Mouse (Mus musculus): ENCODE data around the gene Emx2.
A peak's percentile ranks its signal among the peaks of the same experiment; 100 is the strongest.

Emx2 gene

GRCm38 (mm10) chr19:59457951-59458742 lies at the start of gene Emx2:
Gene Emx2, plus strand, starts transcription at chr19:59458372.
- DNase-seq (ENCODE audit: low spot score) = no peak

- DNase-seq (ENCODE audit: low spot score) = no peak
Measured at GRCm38 (mm10) chr19:59414128-59414527, 44.0 kb upstream of the Emx2 start.

- peak; percentile 73 for DNase-seq (ENCODE audit: low spot score)
Measured at GRCm38 (mm10) chr19:59418024-59418423, 40.1 kb upstream of the Emx2 start.

DNA sequence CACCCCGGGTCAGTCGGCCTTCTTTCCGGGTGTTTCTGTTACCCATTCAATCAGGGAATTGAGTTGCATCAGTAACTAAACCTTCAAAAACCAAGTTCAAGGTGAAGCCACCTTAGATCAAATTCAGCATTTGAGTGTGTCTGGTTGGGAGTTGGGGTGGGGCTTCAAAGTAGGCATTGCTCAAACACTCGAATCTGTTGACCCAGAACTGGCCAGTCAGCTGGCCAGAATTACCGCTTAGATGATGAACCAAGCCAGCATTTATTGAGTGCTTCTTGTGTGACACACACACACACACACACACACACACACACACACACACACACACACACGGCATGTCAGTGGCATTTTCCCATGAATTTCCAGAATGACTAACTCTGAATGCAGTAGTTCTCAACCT lies 39.5 kb upstream of the Emx2 start:
- DNase-seq (ENCODE audit: low spot score) = no peak

DNA sequence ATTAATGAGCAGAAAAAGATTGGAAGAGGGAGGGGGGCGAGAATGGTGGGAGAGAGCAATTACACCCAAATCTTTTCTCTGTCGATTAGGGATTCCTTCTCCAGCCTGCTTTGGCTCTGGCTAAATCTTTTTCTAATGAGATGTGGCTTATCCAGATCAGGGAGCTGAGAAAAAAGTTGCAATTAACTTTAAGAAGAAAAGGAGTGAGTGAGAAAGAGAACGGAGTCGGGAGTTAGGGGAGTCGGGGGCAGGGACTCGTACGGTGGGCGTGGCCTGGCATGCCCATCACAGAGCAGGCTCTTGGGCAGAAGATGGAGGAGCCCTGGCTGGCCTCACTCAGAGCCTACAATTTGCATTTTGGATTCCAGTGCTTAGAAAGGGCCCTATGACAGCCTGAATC lies 35.8 kb upstream of the Emx2 start:
- DNase-seq (ENCODE audit: low spot score) = no peak

DNA sequence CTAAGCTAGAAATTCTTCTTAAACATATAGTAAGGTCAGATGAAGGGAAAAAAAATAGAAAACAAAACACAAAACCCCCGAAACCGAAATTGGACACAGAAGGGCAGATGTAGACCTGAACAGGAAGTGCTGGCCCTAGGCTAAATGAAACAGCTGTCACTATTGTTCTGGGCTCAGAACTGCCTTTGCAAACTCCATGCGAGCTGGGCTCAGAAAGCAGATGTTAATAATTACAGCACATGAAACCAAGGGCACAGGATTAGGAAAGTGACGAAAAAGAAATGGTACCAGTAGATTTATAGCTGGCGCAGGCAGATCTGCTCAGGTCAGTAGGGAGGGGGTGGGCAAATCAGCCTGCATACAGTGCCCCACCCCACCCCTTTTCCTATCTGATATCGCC lies 34.5 kb upstream of the Emx2 start:
- no peak for DNase-seq (ENCODE audit: low spot score)

DNA sequence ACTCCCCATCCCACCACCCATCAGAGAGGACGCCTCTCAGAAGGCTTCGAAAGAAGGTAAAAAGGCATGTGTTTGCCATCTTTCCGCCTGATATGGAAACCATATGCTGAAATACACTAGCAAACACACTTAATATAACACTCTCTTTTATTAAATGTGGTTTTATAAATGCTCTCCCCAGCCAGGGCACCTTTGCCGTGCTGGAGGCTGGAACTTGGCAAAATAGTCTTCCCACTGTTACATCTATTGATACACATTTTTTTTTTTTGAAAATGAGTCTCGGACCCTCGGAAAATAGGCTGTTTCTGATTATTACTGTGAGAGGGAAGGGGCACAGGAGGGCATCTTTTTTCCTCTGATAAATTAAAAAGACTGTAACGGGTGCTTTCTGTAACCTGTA lies 33.2 kb upstream of the Emx2 start:
- no peak for DNase-seq (ENCODE audit: low spot score)

DNA sequence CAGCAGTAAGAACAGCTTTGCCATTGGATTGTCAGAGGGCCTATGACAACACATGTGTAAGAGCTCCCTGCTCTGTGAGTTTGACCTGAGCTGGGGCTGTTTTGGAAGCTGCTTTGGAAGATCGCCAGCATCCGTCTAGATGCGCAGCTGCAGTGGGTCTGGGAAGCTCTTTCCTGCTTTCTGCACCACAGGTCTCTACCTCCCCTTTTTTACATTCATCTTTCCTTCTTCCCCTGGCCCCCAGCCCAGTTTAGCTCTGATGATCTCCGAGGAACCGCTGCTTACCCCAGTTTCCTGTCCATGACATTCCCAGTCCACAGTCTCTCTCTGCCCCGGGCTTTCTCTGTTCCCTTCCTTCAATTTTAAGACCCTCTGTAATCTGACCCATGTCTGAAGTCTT lies 25.9 kb upstream of the Emx2 start:
- no peak for DNase-seq (ENCODE audit: low spot score)

GRCm38 (mm10) chr19:59450561-59451135 lies 7.5 kb upstream of the Emx2 start:
- DNase-seq (ENCODE audit: low spot score) = no peak

GRCm38 (mm10) chr19:59451441-59451951 lies 6.7 kb upstream of the Emx2 start:
- no peak for DNase-seq (ENCODE audit: low spot score)

DNA sequence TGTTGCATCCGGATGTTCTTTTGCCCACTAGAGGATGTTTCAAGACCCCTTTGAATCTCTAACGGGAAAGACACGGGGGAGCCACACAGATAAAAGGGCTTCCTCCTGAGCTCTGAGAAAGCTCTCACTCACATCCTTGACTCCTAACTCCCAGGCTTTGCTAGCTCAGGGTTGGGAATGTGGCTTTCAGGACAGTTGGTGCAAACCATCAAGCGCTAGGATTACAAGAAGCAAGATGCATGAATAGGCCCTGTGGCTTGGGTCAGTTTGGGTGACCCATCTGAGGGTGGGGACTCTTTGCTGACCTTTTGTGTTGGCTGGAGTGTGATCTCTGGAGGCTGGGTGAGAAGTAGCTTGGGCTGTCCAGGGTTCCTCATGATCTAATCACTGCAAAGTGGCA lies 5.9 kb upstream of the Emx2 start:
- no peak for DNase-seq (ENCODE audit: low spot score)

GRCm38 (mm10) chr19:59453591-59453990 lies 4.6 kb upstream of the Emx2 start:
- no peak for DNase-seq (ENCODE audit: low spot score)

- DNase-seq (ENCODE audit: low spot score) = no peak
Measured at GRCm38 (mm10) chr19:59454196-59454595, 4.0 kb upstream of the Emx2 start.

GRCm38 (mm10) chr19:59455671-59456070 lies 2.5 kb upstream of the Emx2 start:
- no peak for DNase-seq (ENCODE audit: low spot score)

DNA sequence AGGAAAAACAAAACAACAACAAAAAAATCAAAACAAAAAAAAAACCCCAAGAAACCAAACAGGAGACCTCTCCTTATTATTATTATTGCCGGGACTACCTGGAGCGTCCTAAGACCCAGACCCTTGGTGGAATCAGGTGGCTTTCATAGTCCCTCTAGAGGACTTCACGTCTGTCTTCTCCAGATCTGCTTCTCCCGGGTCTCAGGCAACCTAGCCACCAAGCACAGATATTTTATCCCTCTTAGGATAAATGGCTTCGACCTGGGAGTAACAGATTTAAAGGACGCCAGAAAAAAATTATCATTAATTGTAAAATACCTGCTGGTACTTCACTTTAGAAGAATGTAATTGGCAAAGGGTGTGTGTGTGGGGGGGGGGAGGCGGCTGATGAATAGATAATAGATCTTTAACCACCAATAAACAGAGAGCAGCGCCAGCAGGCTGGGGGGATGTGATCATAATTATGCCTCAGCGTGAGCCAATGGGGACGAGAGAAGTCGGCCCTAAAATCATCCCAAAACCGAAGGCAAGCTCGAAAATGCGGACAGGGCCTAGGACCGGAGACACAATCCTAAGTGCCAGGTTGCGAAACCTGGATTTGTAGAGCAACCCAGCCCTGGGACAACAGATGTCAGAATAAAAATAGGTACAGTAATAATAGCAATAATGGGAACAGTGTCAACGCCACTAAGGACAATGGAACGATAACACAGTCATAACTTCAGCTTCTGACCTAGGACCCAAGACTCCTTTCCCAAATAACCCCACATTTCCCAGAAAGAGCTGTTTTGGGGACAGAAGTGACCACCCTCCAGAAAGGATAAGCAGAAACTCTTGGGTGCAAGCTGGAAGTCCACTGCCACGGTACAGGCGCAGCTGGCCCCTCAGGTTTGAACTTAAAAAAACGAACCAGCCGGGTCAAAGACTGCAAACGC lies 894 bp upstream of the Emx2 start:
- no peak for DNase-seq (ENCODE audit: low spot score)

DNA sequence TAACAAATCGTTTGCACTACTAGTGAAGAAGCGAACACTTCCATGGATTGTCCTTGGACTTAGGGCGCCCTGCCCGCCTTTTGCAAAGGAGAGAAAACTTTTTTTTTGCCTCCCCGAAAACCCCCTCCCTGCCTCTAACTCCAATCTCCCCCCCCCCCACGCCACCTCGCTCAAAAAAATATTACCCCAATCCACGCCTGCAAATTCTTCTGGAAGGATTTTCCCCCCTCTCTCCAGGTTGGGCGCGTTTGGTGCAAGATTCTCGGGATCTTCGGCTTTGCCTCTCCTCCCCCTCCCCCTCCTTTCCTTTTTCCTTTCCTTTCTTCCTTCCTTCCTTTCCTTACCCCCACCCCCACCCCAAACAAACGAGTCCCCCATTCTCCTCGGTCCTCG lies 567 bp downstream of the Emx2 start:
- DNase-seq (ENCODE audit: low spot score) = no peak

DNA sequence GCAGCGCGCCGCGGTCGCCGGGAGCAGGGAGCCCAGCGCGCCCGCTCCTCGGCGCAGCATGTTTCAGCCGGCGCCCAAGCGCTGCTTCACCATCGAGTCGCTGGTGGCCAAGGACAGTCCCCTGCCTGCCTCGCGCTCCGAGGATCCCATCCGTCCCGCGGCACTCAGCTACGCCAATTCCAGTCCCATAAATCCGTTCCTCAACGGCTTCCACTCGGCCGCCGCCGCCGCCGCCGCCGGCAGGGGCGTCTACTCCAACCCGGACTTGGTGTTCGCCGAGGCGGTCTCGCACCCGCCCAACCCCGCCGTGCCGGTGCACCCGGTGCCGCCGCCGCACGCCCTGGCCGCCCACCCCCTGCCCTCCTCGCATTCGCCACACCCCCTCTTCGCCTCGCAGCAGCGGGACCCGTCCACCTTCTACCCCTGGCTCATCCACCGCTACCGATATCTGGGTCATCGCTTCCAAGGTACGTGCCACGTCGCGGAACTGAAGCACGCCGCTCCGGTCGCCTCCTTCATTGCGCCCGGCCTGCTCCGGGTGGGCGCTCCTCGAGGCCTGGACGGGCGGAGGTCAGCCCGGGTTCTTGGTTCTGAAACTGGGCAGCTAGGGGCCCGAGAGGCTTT lies 1.1 kb downstream of the Emx2 start:
- DNase-seq (ENCODE audit: low spot score) = no peak

DNA sequence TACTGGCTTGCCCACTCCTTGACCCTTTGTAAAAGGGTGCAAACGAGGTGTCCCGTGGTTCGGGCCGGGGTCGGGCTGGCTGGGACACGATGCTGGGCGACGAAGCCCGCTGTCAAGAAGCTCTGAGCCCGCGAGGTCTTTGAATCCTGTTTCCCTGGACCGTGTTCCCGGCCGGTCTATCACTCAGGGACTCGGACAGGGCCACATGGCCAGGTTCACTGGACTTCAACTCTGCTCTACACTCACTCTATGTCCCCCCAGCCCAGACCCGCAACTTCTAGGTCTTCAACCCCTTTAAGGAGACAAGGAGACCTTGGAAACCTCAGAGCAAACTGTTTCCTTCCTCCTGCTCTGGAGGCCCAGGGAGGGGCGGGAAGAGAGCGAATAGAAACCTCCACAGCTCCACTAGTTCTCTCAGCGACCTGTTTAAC lies 1.7 kb downstream of the Emx2 start:
- DNase-seq (ENCODE audit: low spot score) = no peak

GRCm38 (mm10) chr19:59460328-59461115 lies 2.4 kb downstream of the Emx2 start:
- no peak for DNase-seq (ENCODE audit: low spot score)

DNA sequence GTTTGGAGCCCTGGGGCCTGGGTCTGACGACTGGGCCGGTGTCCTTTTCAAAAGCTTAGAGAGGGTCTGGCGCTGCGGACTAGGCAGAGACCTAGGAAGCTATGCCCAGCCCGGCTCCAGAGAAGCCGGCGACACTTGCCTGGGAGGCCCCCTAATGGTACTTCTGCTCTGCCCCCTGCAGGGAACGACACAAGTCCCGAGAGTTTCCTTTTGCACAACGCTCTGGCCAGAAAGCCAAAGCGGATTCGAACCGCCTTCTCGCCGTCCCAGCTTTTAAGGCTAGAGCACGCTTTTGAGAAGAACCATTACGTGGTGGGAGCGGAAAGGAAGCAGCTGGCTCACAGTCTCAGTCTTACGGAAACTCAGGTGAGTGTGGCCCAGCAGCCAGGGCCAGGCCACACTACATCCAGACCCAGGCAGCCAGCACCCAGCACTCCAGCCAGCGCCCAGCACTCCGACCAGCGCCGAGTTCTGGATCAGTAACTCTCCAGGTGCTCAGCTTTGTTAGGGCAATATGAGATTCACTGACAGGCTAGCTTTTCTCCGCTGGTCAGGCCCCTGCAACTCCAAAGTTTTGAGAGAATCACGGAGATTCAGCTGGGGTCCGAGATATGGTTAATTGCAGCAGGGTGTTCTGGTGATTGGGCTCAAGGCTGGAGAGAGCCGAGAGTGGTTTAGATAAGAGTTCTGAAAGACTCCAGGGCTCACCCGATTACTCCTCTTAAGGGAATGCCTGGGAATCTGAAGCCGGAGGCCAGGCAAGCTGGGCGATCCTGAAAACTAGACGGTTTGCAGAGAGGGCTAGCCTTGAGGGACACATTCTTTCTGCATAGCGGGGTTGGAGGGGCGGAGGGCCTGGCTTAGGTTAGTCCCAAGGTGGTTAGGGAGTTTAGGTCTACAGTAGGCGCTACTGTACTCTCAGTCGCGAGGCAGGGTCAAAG lies 3.6 kb downstream of the Emx2 start:
- no peak for DNase-seq (ENCODE audit: low spot score)

Data from urinary bladder, postnatal 10 days (tissue).